Mouse (Mus musculus): ENCODE measurements around the gene Kif13a.

Kif13a gene

DNA sequence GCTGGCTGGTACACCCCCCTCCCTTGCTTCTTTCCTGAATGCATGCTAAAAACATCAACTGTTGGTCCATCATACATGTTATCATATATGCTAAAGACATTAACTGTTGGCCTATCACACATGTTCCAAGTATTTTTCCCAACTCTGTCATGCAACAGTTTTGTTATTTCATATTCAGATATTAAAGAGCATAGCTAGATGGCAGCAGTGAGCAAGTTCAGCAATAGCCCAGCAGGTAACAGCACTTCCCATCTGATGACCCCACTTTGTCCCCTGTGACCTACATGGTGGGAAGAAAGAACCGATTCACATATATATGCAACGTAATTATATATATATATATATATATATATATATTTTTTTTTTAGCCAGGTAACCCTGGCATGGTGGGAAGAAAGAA is 91.1 kb downstream of the Kif13a start:
- peak; percentile 60 for DNase-seq (ENCODE audit: low spot score)

DNA sequence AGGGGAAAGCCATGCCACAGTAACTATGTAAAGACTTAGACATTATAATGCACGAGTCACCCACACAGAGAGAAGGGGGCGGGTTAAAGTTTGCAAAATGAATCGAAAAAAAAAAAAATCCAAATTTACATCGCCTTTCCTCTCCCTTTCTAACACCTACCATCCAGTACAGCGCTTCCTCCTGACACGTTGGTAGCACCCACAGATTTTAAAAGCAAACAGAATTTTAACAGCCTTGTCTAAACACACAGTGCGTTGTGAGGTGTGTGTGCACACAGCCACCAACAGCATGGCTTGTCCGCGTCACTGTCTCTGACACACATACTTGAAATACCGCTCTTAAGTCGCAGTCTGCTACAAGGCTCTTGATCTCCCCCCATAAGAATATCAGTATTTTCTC is 94.3 kb downstream of the Kif13a start:
- DNase-seq (ENCODE audit: low spot score): no peak

DNA sequence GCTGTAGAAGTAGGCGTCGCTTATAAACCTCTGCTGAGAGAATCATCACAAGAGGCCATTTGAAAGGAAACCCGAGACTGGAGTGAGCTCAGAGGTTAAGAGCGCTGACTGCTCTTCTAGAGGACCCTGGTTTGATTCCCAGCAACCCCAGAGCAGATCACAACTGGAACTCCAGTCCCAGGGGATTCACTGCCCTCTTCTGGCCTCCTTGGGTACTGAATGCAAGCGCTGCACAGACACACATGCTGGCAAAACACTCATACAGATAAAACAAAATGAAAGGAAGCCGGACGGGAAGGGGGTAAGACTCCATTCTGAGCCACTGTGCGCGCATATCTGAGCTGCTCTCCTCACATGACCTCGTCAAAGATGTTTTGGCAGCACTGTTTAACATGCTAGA is 94.9 kb downstream of the Kif13a start:
- DNase-seq (ENCODE audit: low spot score): no peak

- no peak for DNase-seq (ENCODE audit: low spot score)
Measured at GRCm38 (mm10) chr13:46833586-46833985, 96.1 kb downstream of the Kif13a start.

- DNase-seq (ENCODE audit: low spot score): peak; percentile 36
Measured at GRCm38 (mm10) chr13:46832956-46833355, 96.7 kb downstream of the Kif13a start.

GRCm38 (mm10) chr13:46823271-46823670 is 106.4 kb downstream of the Kif13a start:
- DNase-seq (ENCODE audit: low spot score): no peak

- no peak for DNase-seq (ENCODE audit: low spot score)
Measured at GRCm38 (mm10) chr13:46822200-46822599, 107.5 kb downstream of the Kif13a start.

- DNase-seq (ENCODE audit: low spot score): peak; percentile 42
Measured at GRCm38 (mm10) chr13:46819729-46820223, 109.9 kb downstream of the Kif13a start.

DNA sequence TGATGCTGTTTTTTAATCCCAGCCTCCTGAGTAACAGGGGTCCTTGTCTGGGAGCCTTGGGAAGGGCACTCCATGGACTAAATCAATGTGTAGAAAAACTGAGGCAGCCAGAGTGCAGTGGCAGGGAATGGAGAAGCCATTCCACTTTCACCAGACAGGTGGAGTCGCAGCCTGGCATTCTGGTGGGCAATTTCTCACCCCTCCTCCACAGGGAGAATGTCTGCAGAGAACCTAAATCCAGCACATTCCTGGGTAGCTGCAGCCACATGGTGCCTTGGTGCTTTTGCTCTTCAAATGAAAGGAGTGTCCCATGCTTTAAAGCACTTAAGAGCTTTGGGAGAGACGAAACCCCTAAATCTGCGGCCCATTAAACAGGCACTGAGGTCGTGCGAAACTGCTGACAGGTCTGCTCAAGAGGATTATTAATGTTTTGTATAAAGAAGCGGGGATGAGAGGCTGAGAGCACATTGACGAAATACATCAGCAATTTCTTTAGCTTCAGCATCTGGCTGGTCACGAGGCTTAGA is 110.4 kb downstream of the Kif13a start:
- no peak for DNase-seq (ENCODE audit: low spot score)

DNA sequence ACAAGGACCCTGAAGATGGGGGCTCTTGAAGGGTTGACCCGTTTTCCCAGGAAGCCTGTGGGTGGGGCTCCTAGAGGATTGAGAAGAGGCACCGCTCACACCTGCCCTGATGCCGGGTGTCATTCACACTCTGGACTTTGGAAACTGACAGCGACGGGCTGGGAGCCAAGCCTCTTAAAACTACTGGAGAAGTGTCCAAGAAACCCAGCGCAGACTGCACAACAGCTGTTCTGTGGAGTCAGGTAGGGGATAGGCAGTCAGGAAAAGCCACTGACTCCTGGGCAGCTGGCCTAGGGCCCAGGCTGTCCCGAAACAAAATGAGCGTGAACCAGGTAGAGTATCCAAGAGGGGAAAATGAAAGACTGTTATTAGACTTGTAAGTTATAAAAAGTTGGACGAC is 111.3 kb downstream of the Kif13a start:
- no peak for DNase-seq (ENCODE audit: low spot score)

DNA sequence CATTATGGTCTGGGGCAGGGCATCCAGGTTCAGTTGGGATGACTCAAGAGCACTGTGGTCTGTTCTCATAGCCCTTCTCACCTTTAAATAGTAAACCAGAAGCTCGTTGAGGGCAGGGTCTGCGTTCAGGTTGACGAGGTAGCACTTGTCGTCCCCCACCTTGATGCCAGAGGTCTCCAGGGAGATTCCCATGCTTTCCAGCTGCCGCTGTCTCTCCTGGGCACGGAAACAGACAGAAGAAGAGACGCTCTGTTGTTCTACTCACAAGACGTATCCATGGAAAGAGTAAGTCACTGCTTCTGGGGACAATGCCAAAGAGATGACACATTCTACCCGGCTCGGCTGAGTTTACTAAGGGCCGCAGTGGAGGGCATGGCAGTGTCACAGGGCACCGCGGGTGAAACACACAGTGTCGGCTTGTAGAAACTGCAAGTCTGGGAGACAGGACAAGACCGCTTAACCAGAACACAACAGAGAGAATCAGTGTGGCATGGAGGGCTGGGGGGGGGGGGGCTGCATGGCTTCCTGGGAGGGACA is 117.0 kb downstream of the Kif13a start:
- DNase-seq (ENCODE audit: low spot score): no peak

- DNase-seq (ENCODE audit: low spot score): no peak
Measured at GRCm38 (mm10) chr13:46811696-46812095, 118.0 kb downstream of the Kif13a start.

- DNase-seq (ENCODE audit: low spot score): no peak
Measured at GRCm38 (mm10) chr13:46810613-46811012, 119.1 kb downstream of the Kif13a start.

- DNase-seq (ENCODE audit: low spot score): peak; percentile 54
Measured at GRCm38 (mm10) chr13:46810098-46810497, 119.6 kb downstream of the Kif13a start.

- no peak for DNase-seq (ENCODE audit: low spot score)
Measured at GRCm38 (mm10) chr13:46807901-46808300, 121.8 kb downstream of the Kif13a start.

- DNase-seq (ENCODE audit: low spot score): no peak
Measured at GRCm38 (mm10) chr13:46801196-46801595, 128.5 kb downstream of the Kif13a start.

DNA sequence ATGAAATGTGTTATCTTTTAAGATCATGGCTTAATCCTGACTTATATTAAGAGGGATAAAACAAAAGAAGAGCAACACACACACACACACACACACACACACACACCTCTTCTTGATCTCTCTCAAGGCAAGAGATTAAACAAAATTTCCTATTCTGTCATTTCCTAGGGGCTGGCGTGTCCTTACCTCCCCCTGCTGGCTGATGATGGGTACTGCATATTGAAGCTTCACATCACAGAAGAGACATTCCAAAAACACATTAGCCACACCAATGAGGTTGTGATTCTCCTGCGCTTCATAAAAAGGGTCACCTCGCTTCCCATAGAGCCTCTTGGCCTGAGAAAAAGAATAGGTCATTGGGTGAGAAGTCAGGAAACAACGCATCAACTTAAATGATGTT is 131.5 kb downstream of the Kif13a start:
- DNase-seq (ENCODE audit: low spot score): peak; percentile 79

- no peak for DNase-seq (ENCODE audit: low spot score)
Measured at GRCm38 (mm10) chr13:46796381-46796780, 133.3 kb downstream of the Kif13a start.

DNA sequence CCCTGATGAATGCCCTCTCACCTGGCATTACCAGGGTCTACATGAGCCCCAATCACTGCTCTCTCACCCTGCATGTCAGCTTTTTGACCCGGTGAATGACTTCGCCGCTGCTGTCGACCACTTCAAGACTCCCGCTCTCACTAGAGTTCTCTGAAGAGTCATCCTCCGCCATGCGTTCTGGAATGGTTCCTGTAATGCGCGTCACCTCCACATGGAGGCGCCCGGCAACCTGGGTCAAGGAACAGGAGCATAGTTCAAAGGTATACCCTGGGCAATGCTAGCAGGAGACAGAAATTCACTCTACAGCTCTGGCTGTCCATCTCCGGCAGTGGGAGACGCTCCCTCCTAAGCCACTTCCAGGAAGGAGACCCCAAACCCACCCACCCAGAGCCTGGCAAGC is 135.8 kb downstream of the Kif13a start:
- no peak for DNase-seq (ENCODE audit: low spot score)

DNA sequence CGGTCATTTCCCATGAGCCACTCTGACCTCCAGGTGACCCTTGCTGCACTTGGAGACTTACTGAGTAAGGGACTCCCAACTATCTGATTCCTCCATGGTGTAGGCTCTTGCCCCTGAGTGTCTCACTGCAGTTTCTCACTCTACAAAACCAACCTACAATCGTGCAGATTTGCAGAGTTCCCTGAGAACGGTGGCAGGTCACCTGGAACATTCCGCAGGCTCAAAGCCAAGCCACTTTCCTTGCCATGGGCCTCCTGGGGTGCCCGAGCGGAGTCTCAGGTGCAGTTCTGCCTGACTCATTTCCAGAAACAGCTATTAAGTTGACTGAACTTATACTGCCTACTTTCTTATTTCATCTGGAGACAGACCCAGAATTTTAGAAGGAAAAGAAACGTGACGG is 141.2 kb downstream of the Kif13a start:
- DNase-seq (ENCODE audit: low spot score): peak; percentile 15

DNA sequence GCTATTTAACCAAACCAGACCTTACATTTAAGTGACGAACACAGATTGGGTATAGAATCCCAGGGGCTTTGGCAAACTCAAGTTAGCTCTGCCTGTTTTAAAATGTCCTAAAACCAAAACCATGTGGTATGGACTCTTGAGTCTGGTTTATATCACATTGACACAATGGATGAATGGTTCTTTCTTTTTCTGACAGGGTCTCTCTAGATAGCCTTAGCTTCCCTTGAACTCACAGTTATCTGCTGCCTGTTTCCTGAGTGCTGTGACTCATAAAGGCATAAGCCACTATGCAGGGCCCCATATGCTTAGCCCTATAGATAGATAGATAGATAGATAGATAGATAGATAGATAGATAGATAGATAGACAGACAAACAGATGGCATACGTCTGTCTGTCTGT is 142.8 kb downstream of the Kif13a start:
- no peak for DNase-seq (ENCODE audit: low spot score)

DNA sequence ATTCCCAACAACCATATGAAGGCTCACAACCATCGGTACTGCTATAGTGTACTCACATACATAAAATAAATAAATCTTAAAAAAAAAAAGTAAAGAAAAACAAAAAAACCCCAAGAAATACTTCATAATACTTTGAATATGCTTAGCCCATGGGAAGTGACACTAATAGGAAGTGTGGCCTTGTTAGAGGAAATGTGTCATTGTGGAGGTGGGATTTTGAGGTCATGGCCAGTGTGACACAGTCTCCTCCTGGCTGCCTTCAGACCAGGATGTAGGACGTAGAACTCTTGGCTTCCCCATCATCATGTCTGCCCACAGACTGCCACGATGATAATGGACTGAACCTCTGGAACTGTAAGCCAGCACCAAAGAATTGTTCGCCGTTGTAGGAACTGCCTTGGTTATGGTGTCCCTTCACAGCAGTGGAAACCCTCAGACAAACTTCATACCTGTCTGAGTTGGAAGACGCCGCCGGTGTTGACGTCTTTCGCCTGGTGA is 143.6 kb downstream of the Kif13a start:
- no peak for DNase-seq (ENCODE audit: low spot score)

DNA sequence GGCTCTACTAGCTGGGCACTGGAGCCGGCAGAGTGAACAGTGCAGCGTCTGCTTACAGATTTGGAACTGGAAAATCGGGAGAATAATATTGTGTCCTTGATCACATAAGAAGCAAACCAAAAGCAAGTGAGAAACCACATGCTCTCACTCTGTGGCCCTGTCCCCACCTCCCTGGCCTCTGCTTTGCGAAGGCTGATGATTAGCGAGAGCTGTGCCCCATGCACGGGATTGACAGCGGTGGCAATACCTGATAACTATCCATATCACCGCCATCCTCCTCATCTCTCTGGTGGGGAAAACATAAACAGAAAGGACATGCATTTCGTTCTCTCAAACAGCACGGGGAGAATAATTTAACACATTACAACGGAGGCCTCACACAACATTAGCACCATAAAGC is 149.3 kb downstream of the Kif13a start:
- no peak for DNase-seq (ENCODE audit: low spot score)

DNA sequence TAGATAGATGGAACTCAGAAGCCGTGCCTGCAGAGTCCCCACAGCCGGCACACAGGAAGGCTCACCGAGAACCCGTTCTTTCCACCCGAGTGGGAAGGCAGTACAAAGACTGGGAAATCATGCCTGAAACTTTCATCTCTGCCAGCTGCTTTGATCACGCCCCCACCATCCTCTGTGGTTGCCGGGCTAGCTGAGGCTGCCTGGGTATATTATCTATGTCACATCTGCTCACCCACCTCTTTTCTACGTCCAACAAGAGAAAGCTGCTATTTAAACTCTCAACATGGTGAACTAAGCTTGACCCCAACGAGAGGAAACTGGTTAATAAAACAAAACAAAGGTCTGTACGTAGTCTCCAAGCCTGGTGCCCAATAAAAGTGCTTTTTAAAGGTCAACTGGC is 149.8 kb downstream of the Kif13a start:
- no peak for DNase-seq (ENCODE audit: low spot score)
